Mouse (Mus musculus): ENCODE data around the gene Coa5.
A peak's percentile ranks its signal among the peaks of the same experiment; 100 is the strongest.

Gene Coa5

GRCm38 (mm10) chr1:37429366-37430296 is at the start of gene Coa5, which contains the start of gene Unc50:
TSS of gene Coa5 (minus strand) at chr1:37430103.
TSS of gene Unc50 (plus strand) at chr1:37430139.
- peak; percentile 93 for DNase-seq (ENCODE audit: low read depth)

- peak; percentile 68 for DNase-seq (ENCODE audit: low read depth)
Observed at GRCm38 (mm10) chr1:37479074-37479473, 49.2 kb upstream of the Coa5 start.

DNA sequence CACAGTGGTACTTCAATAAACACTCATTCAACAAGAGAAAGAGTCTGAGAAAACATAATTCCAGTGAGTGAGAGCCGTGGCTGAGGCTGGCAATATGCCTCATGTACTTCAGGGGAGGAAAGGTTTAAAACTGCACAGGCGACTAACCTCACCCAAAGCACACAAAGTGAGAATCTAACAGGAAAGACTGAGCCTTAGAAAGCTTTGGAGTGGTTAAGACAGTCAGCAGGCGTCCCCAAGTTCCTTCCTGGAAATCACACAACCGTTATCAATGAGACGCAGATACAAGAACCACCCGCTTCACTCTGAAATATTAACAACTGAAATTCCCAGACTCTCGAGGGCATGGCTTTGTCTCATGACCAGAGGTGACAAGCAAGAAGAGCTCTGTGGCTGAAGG is 48.5 kb upstream of the Coa5 start:
- peak; percentile 68 for DNase-seq (ENCODE audit: low read depth)

DNA sequence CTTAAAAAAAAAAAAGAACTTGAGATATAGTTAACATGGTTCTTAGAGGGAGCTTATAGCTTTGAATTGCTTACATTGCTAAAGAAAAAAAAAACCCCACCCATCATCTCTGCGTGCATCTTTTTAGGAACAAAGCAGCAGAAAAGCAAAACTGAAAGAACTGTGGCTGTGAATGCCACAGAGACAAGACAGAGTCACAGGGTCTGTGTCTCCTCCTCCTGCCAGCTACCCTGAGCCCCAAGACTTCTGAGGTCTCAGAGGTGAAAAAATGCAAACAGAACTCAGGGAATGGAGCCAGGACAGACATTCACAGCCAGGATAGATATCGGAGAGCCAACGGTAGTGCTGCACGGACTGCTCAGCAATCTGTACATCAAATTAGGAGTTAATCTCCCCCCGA is 48.0 kb upstream of the Coa5 start:
- no peak for DNase-seq (ENCODE audit: low read depth)

DNA sequence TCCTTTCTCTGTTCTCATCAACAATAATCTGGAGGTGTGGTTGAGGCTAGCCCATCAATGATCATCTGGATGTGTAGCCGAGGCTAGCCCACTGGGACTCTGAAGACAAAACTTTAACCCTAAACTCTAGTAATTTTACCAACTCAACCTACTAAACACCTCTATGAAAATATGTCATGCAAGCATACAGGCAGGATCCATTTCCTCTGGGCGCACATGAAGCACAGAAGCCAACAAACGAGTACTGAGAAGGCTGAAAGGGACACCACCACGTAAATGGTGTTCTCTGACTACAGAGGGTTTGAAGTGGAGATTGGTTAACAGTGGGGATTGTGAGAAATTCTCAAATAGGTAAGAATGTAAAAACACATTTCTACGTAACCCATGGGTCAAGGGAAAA is 47.3 kb upstream of the Coa5 start:
- no peak for DNase-seq (ENCODE audit: low read depth)

DNA sequence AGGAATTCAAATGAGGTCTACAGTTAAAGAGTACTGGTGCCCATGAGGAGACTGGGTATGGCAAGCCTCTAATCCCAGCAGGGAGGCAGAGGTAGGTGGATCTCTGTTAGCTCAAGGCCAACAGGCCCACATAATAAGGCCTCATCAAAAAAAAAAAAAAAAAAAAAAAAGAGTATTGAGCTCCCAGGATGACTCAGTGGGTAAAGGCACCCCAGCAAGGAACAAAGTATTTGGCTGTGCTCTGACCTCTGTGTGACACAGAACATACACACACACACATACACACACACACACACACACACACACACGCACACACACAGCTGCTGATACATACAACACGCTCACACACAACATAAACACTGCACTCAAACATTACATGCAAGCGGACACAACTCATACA is 45.4 kb upstream of the Coa5 start:
- no peak for DNase-seq (ENCODE audit: low read depth)

GRCm38 (mm10) chr1:37474634-37475190 is 44.8 kb upstream of the Coa5 start:
- no peak for DNase-seq (ENCODE audit: low read depth)

- no peak for DNase-seq (ENCODE audit: low read depth)
Observed at GRCm38 (mm10) chr1:37474046-37474445, 44.1 kb upstream of the Coa5 start.

DNA sequence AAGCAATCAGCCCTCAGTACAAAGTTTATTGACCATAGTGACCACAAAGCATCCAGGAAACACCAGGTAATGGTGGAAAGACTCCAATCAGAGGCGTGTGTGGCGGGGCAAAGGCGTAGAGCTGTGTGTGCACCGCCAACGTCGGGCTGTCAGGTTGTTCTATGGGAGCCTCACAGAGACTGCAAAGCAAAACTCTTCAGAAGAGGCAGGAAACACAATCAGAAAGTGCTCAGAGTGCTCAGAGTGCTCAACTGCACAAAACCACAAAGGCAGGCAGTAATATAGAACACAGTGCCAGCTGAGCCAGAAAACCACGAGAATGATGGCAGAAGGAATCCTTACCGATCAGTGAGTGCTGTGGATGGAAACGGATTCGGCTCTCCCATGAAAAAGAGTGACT is 43.3 kb upstream of the Coa5 start:
- no peak for DNase-seq (ENCODE audit: low read depth)

DNA sequence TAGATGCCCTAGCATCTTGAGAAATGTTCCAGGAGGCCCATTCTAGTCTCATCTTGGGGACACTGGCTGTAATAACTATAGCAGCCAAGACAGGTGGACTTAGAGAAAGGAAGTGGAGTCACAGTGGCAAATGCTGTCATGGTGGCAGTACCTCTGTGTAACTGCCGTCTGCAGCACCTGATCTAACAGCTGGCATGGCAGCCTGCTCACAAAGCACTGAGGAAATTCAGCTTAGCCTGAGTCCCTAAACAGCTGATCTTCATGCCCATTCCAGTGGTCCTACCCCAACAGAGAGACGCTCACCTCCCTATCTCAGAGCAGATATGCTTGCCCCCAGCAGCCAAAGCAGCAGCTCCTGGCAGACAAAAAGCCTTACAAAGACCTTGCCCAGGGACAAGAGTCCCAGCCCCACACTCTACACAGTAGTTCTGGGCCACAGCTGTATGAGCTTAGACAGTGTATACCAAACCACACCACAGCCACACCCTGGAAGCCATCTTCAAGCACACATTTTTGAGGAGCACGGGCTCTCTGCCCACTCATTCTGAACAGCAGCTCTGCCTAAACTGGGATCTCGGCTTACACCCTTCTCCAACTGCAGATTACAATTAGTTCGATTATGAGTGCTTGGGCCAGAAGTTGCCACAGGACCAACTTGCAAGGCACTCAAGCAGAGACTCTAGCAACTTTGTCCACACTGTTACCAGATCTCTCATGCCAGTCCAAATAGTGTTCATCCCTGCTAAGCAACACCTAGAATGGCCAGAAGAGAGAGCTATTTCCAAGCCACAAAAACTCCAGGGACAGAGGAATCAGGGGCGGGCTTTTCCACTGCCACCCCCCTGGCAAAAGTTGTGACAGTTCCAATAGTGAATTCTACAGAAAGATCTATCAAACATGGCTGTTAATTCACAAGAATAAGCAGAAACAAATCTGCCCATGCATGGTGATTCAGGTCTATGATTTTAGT is 41.6 kb upstream of the Coa5 start:
- DNase-seq (ENCODE audit: low read depth): no peak

- no peak for DNase-seq (ENCODE audit: low read depth)
Observed at GRCm38 (mm10) chr1:37469007-37469406, 39.1 kb upstream of the Coa5 start.

- DNase-seq (ENCODE audit: low read depth): no peak
Observed at GRCm38 (mm10) chr1:37467806-37468205, 37.9 kb upstream of the Coa5 start.

- no peak for DNase-seq (ENCODE audit: low read depth)
Observed at GRCm38 (mm10) chr1:37466322-37466995, 36.6 kb upstream of the Coa5 start.

DNA sequence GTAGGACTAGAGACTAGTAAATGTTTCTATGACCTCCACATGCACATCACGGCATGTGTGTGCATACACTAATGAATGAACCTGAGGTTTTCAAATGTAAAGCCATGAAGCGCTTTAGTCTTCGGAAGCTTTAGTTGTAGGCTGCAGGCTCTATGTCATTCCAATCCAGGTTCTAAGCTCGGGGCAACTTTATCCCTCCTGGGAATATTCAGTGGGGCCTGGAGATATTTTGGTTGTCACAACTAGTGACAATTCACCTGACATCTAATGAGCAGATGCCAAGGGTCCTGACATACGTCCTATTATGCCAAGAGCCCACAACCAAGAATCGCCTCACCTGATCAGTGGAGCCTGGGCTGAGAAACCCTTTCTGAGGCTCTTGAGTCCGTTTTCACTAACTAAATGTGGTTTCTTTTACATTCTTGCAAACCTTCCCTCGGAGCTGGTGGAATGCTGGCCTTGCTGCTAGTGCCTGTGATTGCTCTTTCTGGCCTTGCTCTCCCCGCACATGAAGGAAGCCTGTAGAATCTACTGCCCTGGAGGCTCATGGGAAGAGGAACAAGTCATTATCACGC is 35.1 kb upstream of the Coa5 start:
- no peak for DNase-seq (ENCODE audit: low read depth)

DNA sequence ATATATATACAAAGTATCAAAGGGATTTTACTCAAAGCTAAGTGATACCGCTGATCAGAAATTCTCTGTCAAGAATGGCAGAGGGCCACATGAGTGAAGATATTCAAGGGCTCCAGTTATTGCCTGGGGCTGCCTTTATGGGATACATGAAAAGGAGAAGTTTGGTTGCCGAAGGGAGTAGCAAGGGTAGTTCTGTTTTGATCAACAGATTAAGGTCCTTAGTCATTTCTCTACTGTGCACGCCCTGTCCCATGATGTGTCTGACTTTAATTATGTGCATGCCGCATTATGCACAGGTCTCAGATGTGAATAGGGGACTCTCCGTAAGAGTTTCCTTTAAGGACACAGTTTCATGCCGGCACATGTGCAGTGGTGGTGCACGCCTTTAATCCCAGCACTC is 27.6 kb upstream of the Coa5 start:
- no peak for DNase-seq (ENCODE audit: low read depth)

DNA sequence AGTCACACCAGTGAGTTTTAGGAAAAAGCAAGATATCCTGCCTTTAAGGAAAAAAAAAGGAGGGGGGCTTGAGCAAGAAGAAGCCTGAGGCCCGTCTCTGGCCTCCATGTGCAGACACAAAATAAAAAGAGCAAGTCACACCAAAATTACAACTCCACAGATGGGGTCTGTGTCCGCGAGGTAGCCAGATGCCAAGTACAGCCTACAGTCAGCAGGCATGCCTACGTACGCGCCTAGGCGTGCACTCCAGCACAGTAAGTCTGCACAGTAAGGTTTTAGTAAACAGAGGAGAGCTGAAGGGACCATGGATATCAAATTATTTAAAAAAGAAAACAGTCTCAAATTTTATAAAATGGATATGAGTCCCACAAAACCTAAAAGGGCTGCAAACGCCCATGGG is 21.4 kb upstream of the Coa5 start:
- no peak for DNase-seq (ENCODE audit: low read depth)

DNA sequence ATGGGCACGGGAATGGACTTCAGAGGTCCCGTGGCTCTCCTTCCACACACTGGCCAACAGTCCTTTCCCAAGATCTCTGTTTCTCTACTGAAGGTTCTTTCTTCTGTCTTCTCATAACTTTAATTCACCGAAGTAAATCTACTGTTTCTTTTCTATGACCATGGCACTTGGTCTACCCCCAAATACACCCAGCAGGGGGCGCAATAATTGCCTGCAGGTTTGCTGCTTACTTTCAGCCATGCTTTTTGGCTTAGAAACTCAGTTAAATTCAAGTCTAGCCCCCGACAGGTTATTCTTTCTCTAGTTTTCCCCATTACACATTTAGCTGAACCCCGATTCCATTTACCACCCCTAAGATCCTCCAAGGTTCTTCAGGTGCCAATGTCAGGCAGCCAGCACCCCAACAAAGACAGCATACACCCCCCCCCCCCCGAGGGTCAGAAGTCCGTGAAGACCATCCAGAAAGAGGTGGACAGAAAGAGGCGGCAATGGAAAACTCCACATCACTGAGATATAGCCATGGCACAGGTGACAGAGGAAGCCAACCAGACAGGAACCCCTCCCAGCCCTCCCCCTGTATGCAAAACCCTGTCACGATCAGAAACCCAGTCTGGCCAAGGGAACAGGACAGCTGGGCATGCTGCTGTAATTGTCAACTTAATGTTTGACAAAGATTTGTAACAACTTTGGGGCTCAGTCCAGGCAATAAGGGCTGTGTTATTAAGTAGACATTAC is 18.6 kb upstream of the Coa5 start:
- peak; percentile 48 for DNase-seq (ENCODE audit: low read depth)

DNA sequence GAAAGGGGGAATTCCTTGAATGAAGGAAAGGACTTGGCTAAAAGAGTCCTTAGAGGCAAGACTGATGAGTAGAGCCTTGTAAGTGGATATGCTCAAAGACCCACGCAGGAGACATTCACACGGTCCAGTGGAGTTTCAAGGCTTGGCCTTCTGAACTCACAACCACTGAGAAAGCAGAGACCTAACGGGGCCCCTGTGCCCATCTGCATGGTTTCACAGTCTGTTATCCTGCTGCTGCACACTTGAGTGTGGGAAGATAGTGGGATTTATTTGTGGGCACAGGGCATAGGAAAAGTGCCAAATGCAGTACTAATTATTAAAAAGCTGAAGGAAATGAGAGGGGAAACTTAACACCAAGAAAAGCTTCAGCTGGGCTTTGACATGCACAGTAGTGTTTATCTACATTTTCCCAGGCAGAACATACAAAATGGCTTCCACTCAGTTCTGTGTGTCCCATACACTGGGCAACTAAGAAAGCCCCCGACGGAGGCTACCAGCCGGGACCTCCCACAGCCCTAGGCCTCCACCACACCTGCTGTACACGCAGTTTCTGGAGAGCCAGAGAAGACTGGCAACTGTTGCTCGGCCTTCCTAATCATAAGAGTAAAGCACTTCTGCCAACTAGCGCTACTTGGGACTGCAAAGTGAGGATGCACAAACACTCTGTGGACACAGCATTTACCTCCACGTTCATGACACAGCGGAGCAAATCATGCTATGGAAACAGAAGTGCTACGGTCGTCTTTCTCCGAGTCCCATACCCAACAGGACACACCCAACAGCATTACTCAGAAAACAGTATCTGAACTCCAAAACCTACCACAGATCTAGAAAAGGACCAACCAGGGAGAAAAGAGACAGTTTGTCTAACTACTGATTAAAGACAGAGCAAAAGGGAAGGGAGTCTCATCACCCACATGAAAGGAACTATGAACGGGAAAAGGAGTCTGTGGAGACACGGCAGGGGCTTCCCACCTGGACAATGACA is 13.2 kb upstream of the Coa5 start:
- DNase-seq (ENCODE audit: low read depth): no peak

DNA sequence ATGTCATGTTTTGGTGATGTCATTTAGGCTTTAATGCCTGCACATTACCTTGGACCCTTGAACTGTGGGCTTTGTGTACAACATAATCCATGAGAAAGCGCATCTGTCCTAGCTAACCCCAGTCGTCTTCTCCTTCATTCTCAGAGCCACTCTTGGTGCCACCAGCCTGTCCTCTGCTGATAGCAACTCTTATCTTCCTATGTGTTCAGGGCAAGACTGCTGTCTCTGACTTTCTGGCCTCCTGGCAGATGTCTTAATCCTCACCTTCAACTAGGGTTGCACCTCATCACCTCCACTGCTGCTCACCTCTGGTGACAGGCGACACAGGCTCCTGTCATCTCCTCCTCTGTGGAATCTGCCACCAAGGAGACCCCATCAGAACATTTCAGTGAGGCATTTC is 6.5 kb upstream of the Coa5 start:
- no peak for DNase-seq (ENCODE audit: low read depth)
